Mouse (Mus musculus): ENCODE measurements around the gene 2010111I01Rik.

DNA sequence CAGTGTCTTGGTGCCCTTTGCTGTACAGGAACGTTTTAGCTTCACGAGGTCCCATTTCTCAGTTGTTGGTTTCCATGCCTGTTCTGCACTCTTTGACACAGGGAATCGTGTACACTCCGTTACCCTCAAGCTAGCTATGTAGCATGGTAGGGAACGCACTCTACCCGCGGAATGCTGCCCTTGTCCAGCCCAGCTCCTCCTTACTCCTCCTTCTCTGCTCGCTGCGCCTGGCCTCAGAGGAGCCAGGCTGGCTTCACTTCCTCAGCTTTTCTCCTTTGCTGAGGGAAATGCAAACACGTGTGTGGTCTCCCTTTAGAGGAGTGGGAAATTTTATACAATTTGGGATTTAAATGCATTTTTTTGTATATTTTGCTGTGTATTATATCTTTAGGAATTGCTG, 73.2 kb downstream of the 2010111I01Rik start:
- TF ChIP-seq POLR2A (IDR thresholded peaks at IDR 0.05; ENCODE audit: control insufficient read depth, low read depth, low read length) (no peak), CTCF (IDR thresholded peaks at IDR 0.05; ENCODE audit: control insufficient read depth, insufficient read depth, insufficient replicate concordance, low read depth, low read length) (no peak)
